Mouse (Mus musculus): ENCODE data around the gene Zbp1. TPM values are rescaled to one million over a fixed set of nuclear protein-coding genes. Genes with fewer than 3 reads are reported as not detected.

The Zbp1 gene
- polyA plus RNA-seq, 1 experiment from 2014 or later: not detected

DNA sequence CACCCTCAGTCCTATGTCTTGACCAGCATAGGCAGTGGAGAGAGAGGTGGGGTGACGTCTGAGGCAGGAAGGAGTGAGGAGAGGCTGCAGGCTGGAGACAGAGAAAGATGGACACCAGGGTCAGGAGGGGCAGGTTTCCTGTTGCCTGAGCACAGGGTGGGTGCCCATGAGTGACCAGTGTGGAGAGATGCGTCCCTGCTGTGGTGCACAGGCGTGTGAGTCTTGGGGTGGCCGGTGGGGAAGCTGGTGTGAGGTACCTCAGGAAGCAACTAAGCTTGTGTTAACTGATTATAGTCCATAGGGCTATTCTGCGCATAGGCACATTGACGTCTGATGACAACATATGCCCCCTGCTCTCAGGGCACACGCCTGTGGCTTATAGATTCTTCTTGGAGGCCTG, 39.7 kb downstream of the Zbp1 start:
- H3K27me3 ChIP-seq (ENCODE audit: control insufficient read depth, insufficient read depth, low read depth, low read length): no peaks in the 10 kb centered on the region
- H3K9ac ChIP-seq (ENCODE audit: low read depth, low read length): no peak overlapping the region
- H3K4me2 ChIP-seq (ENCODE audit: low read length): no peak overlapping the region
- no peak overlapping the region for H3K4me3 ChIP-seq (ENCODE audit: low read depth, low read length)
- no peak for ATAC-seq
- H3K4me1 ChIP-seq (ENCODE audit: control insufficient read depth, insufficient read depth, low read length): peaks cover 8% of the 10 kb centered on the region
- no peaks in the 10 kb centered on the region for H3K36me3 ChIP-seq (ENCODE audit: control insufficient read depth, insufficient read depth, low read length)
- 86% methylated on average over 7 of the region's 7 CpGs for WGBS
- H3K9me3 ChIP-seq (replicated peaks; ENCODE audit: control insufficient read depth, low read length, poor library complexity, severe bottlenecking): no peaks in the 10 kb centered on the region
- no peak overlapping the region for H3K27ac ChIP-seq (ENCODE audit: low read length)

DNA sequence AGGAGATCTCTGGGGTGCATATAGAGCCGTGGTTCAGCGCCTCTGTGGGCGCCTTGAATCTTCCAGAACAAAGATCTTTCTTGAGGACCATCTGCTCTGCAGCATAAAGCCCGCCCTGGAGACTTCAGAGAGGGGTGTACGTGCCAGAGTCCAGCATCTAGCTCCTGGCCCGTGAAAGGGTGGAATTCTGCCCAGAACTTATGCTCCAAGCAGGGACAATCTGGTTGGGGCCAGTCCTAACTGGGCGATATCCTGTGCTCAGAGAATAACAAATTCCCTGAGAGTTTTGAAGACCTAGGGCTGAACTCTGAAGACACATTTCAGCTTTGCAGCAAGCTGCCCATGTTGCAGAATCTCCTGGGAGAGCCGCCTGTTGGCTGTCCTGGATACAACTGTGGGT, 40.8 kb downstream of the Zbp1 start:
- Histone ChIP-seq H3K9me3 (replicated peaks; ENCODE audit: control insufficient read depth, low read length, poor library complexity, severe bottlenecking) (no peaks in the 10 kb centered on the region), H3K4me3 (ENCODE audit: low read depth, low read length) (no peak overlapping the region), H3K27ac (ENCODE audit: low read length) (no peak overlapping the region), H3K9ac (ENCODE audit: low read depth, low read length) (no peak overlapping the region), H3K27me3 (ENCODE audit: control insufficient read depth, insufficient read depth, low read depth, low read length) (no peaks in the 10 kb centered on the region), H3K4me2 (ENCODE audit: low read length) (no peak overlapping the region), H3K36me3 (ENCODE audit: control insufficient read depth, insufficient read depth, low read length) (no peaks in the 10 kb centered on the region), H3K4me1 (ENCODE audit: control insufficient read depth, insufficient read depth, low read length) (peaks cover 15% of the 10 kb centered on the region)
- 84% methylated on average over 8 of the region's 8 CpGs for WGBS
- no peak for ATAC-seq

DNA sequence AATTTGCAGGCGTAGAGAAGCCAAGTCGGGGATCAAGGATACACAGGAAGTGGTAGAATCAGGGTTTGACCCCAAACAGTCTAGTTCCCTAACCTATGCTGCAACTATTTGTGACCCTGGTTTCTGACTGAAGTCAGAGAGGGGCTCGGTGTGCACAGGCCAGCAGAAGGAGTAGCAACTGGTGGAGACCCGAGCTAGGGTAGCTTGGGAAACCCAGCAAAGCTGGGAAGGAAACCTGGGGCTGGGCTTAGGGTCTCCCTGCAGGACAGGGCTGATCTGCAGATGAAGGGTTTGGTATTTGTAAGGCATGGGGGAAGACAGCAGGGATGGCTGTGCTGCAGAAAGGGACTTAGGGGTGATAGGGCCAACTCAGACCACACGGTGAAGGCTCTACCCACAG, 41.2 kb downstream of the Zbp1 start:
- no peak for ATAC-seq
- 86% methylated on average over 5 of the region's 5 CpGs for WGBS

DNA sequence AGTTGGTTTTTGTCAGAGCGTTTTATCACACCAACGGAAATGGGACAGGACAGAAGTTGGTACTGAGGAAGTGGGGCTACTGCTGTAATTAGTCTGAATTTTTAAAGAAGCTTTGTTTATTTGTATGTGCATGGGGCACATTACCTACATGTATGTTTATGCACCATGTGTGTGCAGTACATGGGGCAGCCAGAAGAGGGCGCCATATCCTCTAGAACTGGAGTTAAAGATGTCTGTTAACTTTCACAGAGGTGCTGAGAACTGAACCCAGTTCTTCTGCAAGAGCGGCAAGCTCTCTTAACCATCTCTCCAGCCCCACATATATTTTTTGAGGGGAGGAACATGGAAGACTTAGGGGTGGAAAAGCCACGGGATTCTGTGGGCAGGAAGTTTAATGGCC, 43.0 kb downstream of the Zbp1 start:
- Histone ChIP-seq H3K27ac (ENCODE audit: low read length) (no peak overlapping the region), H3K36me3 (ENCODE audit: control insufficient read depth, insufficient read depth, low read length) (no peaks in the 10 kb centered on the region), H3K4me3 (ENCODE audit: low read depth, low read length) (no peak overlapping the region), H3K4me2 (ENCODE audit: low read length) (no peak overlapping the region), H3K9me3 (replicated peaks; ENCODE audit: control insufficient read depth, low read length, poor library complexity, severe bottlenecking) (no peaks in the 10 kb centered on the region), H3K27me3 (ENCODE audit: control insufficient read depth, insufficient read depth, low read depth, low read length) (0 out of 2 replicates have a peak, but pooled peaks cover 3% of the 10 kb centered on the region), H3K9ac (ENCODE audit: low read depth, low read length) (no peak overlapping the region), H3K4me1 (ENCODE audit: control insufficient read depth, insufficient read depth, low read length) (peaks cover 28% of the 10 kb centered on the region)
- 95% methylated on average over 5 of the region's 5 CpGs for WGBS
- ATAC-seq: no peak

More for the DNA sequence above, 41.2 kb downstream of the Zbp1 start:
- Histone ChIP-seq H3K9ac (ENCODE audit: low read depth, low read length) (no peak overlapping the region), H3K4me2 (ENCODE audit: low read length) (no peak overlapping the region), H3K27ac (ENCODE audit: low read length) (no peak overlapping the region), H3K27me3 (ENCODE audit: control insufficient read depth, insufficient read depth, low read depth, low read length) (no peaks in the 10 kb centered on the region), H3K4me3 (ENCODE audit: low read depth, low read length) (no peak overlapping the region), H3K4me1 (ENCODE audit: control insufficient read depth, insufficient read depth, low read length) (peaks cover 18% of the 10 kb centered on the region), H3K36me3 (ENCODE audit: control insufficient read depth, insufficient read depth, low read length) (no peaks in the 10 kb centered on the region), H3K9me3 (replicated peaks; ENCODE audit: control insufficient read depth, low read length, poor library complexity, severe bottlenecking) (no peaks in the 10 kb centered on the region)

DNA sequence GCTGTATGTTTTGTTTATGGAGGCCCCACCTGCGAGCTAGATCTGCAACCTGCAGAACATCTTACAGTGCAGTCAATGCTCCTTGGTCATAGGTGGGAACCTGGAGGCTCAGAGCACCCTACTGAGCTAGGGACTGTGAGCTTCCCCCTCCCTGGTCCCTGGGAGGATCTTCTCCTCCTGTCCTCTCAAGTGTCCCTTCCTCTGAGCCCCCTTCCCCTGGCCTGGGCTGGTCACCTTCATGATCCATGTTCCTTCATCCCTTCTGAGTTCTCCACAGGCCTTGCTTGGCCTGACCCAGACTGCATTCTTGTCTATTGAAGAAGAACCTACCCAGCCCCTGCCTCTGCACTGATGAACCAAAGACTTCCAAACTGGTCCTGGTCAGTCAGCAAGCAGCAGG, 44.2 kb downstream of the Zbp1 start:
- 37% methylated on average over 1 of the region's 1 CpGs for WGBS
- no peak for ATAC-seq
- H3K4me1 ChIP-seq (ENCODE audit: control insufficient read depth, insufficient read depth, low read length): peaks cover 28% of the 10 kb centered on the region
- H3K27me3 ChIP-seq (ENCODE audit: control insufficient read depth, insufficient read depth, low read depth, low read length): 0 out of 2 replicates have a peak, but pooled peaks cover 3% of the 10 kb centered on the region
- peak overlapping the region; percentile 61 for H3K9ac ChIP-seq (ENCODE audit: low read depth, low read length)
- peak overlapping the region; percentile 89 for H3K27ac ChIP-seq (ENCODE audit: low read length)
- no peaks in the 10 kb centered on the region for H3K9me3 ChIP-seq (replicated peaks; ENCODE audit: control insufficient read depth, low read length, poor library complexity, severe bottlenecking)
- H3K4me2 ChIP-seq (ENCODE audit: low read length): peak overlapping the region; percentile 72
- no peak overlapping the region for H3K4me3 ChIP-seq (ENCODE audit: low read depth, low read length)
- H3K36me3 ChIP-seq (ENCODE audit: control insufficient read depth, insufficient read depth, low read length): no peaks in the 10 kb centered on the region

DNA sequence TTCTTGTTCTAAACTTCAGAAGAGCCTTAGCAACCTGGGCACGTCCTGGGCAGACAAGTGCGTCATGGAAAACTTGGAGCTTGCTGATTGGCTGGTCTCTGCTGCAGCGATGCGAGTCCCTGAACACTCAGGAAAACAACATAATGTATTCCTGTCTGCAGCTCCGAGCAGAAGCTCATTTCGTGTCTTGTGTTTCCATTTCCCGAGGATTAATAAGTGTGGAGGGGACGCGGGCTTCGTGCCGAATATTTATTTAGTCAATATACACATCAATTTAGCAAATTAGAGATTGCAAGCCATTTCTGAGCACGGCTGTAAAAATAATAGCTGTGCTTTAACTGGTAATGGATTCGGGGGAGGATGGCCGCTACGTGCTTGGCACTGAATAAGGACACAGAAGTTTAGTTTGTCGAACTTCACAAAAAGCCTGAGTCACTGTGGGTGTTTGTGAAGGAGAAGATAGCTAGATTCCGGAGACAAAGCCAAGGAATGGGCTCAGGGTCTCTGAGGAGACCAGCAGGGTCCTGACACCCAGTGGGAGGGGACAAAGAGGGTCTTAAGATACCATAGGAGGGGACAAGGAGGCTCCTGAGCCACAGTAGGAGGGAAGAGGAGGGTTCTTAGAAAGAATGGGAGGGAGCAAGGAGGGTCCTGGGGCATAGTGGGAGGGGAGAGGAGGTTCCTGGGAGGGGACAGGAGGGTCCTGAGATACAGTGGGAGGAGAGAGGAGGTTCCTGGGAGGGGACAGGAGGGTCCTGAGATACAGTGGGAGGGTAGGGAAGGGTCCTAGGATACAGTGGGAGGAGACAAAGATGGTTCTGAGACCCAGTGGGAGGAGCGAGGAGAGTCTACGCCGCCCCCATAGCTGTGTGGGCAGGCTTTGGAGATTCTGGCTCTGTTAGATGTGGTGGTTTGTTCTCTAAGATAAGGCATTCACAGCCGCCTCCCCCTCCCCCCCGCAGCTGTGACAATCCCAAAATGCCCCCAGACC, 44.9 kb downstream of the Zbp1 start:
- H3K9ac ChIP-seq (ENCODE audit: low read depth, low read length): peak overlapping the region; percentile 61
- H3K4me3 ChIP-seq (ENCODE audit: low read depth, low read length): peak overlapping the region; percentile 29
- ATAC-seq: peak; percentile 85
- H3K27ac ChIP-seq (ENCODE audit: low read length): peak overlapping the region; percentile 89
- H3K4me1 ChIP-seq (ENCODE audit: control insufficient read depth, insufficient read depth, low read length): peaks cover 28% of the 10 kb centered on the region
- 0 out of 2 replicates have a peak, but pooled peaks cover 3% of the 10 kb centered on the region for H3K27me3 ChIP-seq (ENCODE audit: control insufficient read depth, insufficient read depth, low read depth, low read length)
- H3K9me3 ChIP-seq (replicated peaks; ENCODE audit: control insufficient read depth, low read length, poor library complexity, severe bottlenecking): no peaks in the 10 kb centered on the region
- WGBS: 1% methylated on average over 22 of the region's 22 CpGs
- H3K4me2 ChIP-seq (ENCODE audit: low read length): peak overlapping the region; percentile 72
- H3K36me3 ChIP-seq (ENCODE audit: control insufficient read depth, insufficient read depth, low read length): no peaks in the 10 kb centered on the region

DNA sequence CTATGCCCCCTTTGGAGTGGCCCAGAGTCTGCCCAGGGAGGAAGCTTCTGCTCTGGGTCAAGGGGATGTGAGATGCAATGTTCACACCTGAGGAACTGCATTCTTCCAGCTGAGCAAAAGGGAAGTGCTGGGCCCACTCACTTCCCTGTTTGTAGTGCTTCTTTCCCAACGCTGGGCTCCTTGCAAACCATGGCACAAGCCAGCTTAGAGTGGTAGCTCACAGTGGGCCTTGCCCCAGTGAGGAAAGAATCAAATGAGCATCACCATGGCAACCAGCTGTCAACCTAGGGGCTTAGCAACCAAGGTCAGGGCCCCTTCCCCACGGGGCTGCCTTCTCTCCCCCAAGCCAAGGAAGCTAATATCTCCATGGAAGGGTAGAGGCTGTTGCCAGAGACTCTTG, 45.7 kb downstream of the Zbp1 start:
- H3K27me3 ChIP-seq (ENCODE audit: control insufficient read depth, insufficient read depth, low read depth, low read length): 0 out of 2 replicates have a peak, but pooled peaks cover 3% of the 10 kb centered on the region
- peak overlapping the region; percentile 72 for H3K4me2 ChIP-seq (ENCODE audit: low read length)
- ATAC-seq: peak; percentile 59
- 9% methylated on average over 2 of the region's 2 CpGs for WGBS
- H3K27ac ChIP-seq (ENCODE audit: low read length): peak overlapping the region; percentile 89
- H3K4me3 ChIP-seq (ENCODE audit: low read depth, low read length): no peak overlapping the region
- peaks cover 28% of the 10 kb centered on the region for H3K4me1 ChIP-seq (ENCODE audit: control insufficient read depth, insufficient read depth, low read length)
- H3K36me3 ChIP-seq (ENCODE audit: control insufficient read depth, insufficient read depth, low read length): no peaks in the 10 kb centered on the region
- H3K9ac ChIP-seq (ENCODE audit: low read depth, low read length): no peak overlapping the region
- H3K9me3 ChIP-seq (replicated peaks; ENCODE audit: control insufficient read depth, low read length, poor library complexity, severe bottlenecking): no peaks in the 10 kb centered on the region

DNA sequence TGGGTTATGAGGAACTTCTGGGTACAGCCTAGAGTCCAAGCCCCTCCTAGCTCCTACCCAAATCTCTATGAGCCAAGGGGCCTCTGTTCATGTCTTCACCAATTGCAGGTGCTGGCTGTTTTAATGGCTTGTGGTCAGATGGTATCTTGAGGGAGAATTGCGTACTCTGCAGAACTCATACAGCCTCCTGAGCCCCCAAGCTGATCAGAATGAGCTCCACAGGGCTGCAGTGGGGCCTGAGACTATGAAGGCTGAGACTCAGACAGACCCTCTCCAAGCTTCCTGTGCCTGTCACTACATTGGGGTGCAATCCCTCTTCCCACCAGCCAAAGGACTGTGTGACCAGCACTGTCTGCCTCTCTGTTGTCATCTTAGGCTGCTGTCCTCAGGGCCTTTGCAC, 46.3 kb downstream of the Zbp1 start:
- Histone ChIP-seq H3K27ac (ENCODE audit: low read length) (no peak overlapping the region), H3K9me3 (replicated peaks; ENCODE audit: control insufficient read depth, low read length, poor library complexity, severe bottlenecking) (no peaks in the 10 kb centered on the region), H3K4me1 (ENCODE audit: control insufficient read depth, insufficient read depth, low read length) (peaks cover 28% of the 10 kb centered on the region), H3K4me2 (ENCODE audit: low read length) (no peak overlapping the region), H3K27me3 (ENCODE audit: control insufficient read depth, insufficient read depth, low read depth, low read length) (0 out of 2 replicates have a peak, but pooled peaks cover 3% of the 10 kb centered on the region), H3K36me3 (ENCODE audit: control insufficient read depth, insufficient read depth, low read length) (no peaks in the 10 kb centered on the region), H3K9ac (ENCODE audit: low read depth, low read length) (no peak overlapping the region), H3K4me3 (ENCODE audit: low read depth, low read length) (no peak overlapping the region)
- ATAC-seq: no peak
- 84% methylated on average over 1 of the region's 1 CpGs for WGBS

DNA sequence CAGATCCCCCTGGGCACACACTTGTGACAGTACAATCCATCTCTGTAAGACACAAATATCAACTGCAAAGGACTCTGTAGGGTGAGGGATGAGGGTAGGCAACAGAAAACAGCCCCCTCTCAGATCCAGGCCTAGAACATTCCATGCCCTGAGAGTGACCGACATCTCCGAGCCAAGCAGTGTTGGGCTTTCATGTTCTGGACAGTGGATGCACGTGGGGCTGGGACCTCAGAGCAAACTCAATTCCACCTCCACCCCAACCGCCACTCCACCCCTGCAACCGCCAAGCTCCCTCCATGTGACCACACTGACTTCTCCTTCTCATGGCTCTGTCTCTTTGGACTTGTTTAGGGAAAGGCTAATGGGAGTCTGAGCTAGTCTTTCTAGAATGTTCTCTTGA, 46.8 kb downstream of the Zbp1 start:
- no peak for ATAC-seq
- Histone ChIP-seq H3K4me2 (ENCODE audit: low read length) (peak overlapping the region; percentile 56), H3K4me1 (ENCODE audit: control insufficient read depth, insufficient read depth, low read length) (peaks cover 28% of the 10 kb centered on the region), H3K9me3 (replicated peaks; ENCODE audit: control insufficient read depth, low read length, poor library complexity, severe bottlenecking) (no peaks in the 10 kb centered on the region), H3K9ac (ENCODE audit: low read depth, low read length) (no peak overlapping the region; the same call in 1 of the 2 replicates), H3K4me3 (ENCODE audit: low read depth, low read length) (no peak overlapping the region), H3K36me3 (ENCODE audit: control insufficient read depth, insufficient read depth, low read length) (no peaks in the 10 kb centered on the region), H3K27ac (ENCODE audit: low read length) (0 out of 2 replicates have a peak overlapping the region, but pooled peaks have one; percentile 24), H3K27me3 (ENCODE audit: control insufficient read depth, insufficient read depth, low read depth, low read length) (0 out of 2 replicates have a peak, but pooled peaks cover 3% of the 10 kb centered on the region)
- WGBS: 92% methylated on average over 5 of the region's 5 CpGs

All from midbrain, embryonic 16.5 days (tissue).